Comparison of ENCODE assay signal across 24 mouse cellular contexts in genomic region chr14:31843571-31843970, GRCm38 (mm10).
"Had no signal": no experiment of that assay in that cellular context is flagged by ENCODE, and none has a peak within 500 bp of the region (broad histone marks: within the 10 kb centered on the region; RNA-seq: fewer than 3 reads in every experiment).

No protein-coding gene starts in this region.

- H3K27ac ChIP-seq: intestine, embryonic 15.5 days; kidney, postnatal 0 days; layer of hippocampus, adult 2 months; limb, embryonic 10.5 days; limb, embryonic 13.5 days; liver, embryonic 12.5 days; liver, embryonic 15.5 days; macrophage; midbrain, embryonic 12.5 days; midbrain, embryonic 15.5 days; neural tube, embryonic 12.5 days; neural tube, embryonic 15.5 days; stomach, postnatal 0 days had no signal

- H3K4me1 ChIP-seq: intestine, embryonic 15.5 days; limb, embryonic 10.5 days; limb, embryonic 13.5 days; liver, embryonic 12.5 days; liver, embryonic 15.5 days; midbrain, embryonic 12.5 days; midbrain, embryonic 15.5 days; neural tube, embryonic 12.5 days; neural tube, embryonic 15.5 days had no signal

- H3K4me3 ChIP-seq: intestine, embryonic 15.5 days; layer of hippocampus, adult 2 months; limb, embryonic 10.5 days; limb, embryonic 13.5 days; liver, embryonic 12.5 days; liver, embryonic 15.5 days; midbrain, embryonic 12.5 days; midbrain, embryonic 15.5 days; neural tube, embryonic 12.5 days; neural tube, embryonic 15.5 days had no signal

- H3K9ac ChIP-seq: intestine, embryonic 15.5 days; limb, embryonic 13.5 days; liver, embryonic 12.5 days; liver, embryonic 15.5 days; midbrain, embryonic 12.5 days; midbrain, embryonic 15.5 days; neural tube, embryonic 12.5 days; neural tube, embryonic 15.5 days had no signal

- H3K9me3 ChIP-seq: intestine, embryonic 15.5 days; limb, embryonic 10.5 days; limb, embryonic 13.5 days; liver, embryonic 15.5 days; midbrain, embryonic 12.5 days; midbrain, embryonic 15.5 days; neural tube, embryonic 15.5 days had no signal

- ATAC-seq: intestine, embryonic 15.5 days; liver, embryonic 12.5 days; midbrain, embryonic 15.5 days had no signal

- DNase-seq: kidney, adult 18-20 months; kidney, adult 9 months; kidney, postnatal 25 days; layer of hippocampus, adult 9-11 months; liver; lung, adult 18-20 months; right cerebral cortex, adult 18-20 months; right cerebral cortex, postnatal 14 days; right cerebral cortex, postnatal 4 days; thymus, adult 2 months; thymus, postnatal 25 days had no signal

- H3K36me3 ChIP-seq: intestine, embryonic 15.5 days; limb, embryonic 10.5 days; limb, embryonic 13.5 days; liver, embryonic 12.5 days; liver, embryonic 15.5 days; midbrain, embryonic 12.5 days; midbrain, embryonic 15.5 days; neural tube, embryonic 12.5 days; neural tube, embryonic 15.5 days had no signal

- H3K4me2 ChIP-seq: intestine, embryonic 15.5 days; limb, embryonic 13.5 days; liver, embryonic 12.5 days; liver, embryonic 15.5 days; midbrain, embryonic 12.5 days; midbrain, embryonic 15.5 days; neural tube, embryonic 12.5 days; neural tube, embryonic 15.5 days had no signal

- H3K27me3 ChIP-seq: intestine, embryonic 15.5 days; limb, embryonic 13.5 days; liver, embryonic 12.5 days; liver, embryonic 15.5 days; midbrain, embryonic 12.5 days; midbrain, embryonic 15.5 days; neural tube, embryonic 12.5 days; neural tube, embryonic 15.5 days had no signal
